Mouse (Mus musculus) heart, postnatal 36 days (tissue): ENCODE measurements at regions not wholly inside any gene's neighbourhood (a gene's known extent, or its start where the extent isn't known, plus 50 kb on each side); places are given as distances from the start of the nearest gene placed in this dataset.

Experiments used
- DNase-seq, 2 experiments: peaks; one replicate each; pipeline ENCODE4 v3.0.0; 2021 to 2022
- intact Hi-C: fragments of 180-260 bp; cut with DNase I; formaldehyde crosslinking; loops from one replicate; pipeline ENCODE4 v1.15.1; 2025

DNA sequence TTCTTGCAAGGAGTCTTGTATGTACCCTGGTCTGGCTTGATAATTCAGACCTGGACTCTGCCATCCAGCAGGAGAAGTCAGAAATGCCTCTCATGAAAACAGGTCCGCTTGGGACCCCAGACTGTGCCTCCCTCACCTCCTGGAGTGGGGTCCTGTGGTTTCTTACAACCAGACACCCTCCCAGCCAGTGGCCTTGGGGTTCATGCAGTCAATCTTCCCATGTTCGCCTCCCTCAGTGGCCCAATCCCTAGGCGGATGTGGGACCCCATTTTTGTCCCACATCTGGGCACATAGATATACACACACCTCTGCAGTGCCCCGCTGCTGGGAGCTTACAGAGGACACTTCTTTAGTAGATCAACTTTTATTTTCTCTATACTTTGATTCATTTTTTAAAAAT lies 217.7 kb downstream of the Lrfn2 start:
- no peak for DNase-seq
- intact Hi-C loops: no loop called here

GRCm38 (mm10) chr17:49150971-49151422 lies 218.8 kb downstream of the Lrfn2 start:
- peak; percentile 13 to 39 for DNase-seq
- intact Hi-C loops: no loop called here

- intact Hi-C loops: no loop called here
- DNase-seq: peak; percentile 15 to 21
These were observed 221.8 kb downstream of the Lrfn2 start for GRCm38 (mm10) chr17:49153994-49154393.

- intact Hi-C loops: no loop called here
- no peak for DNase-seq
These were observed 222.9 kb downstream of the Lrfn2 start for GRCm38 (mm10) chr17:49155001-49155515.

GRCm38 (mm10) chr17:49157586-49157985 lies 225.4 kb downstream of the Lrfn2 start:
- intact Hi-C loops: no loop called here
- DNase-seq: no peak

- DNase-seq: peak; percentile 19 to 37
- intact Hi-C loops: no loop called here
These were observed 239.3 kb downstream of the Lrfn2 start for GRCm38 (mm10) chr17:49171252-49172047.

- intact Hi-C loops: no loop called here
- no peak for DNase-seq
These were observed 240.0 kb downstream of the Lrfn2 start for GRCm38 (mm10) chr17:49172052-49172799.

GRCm38 (mm10) chr17:49172800-49173150 lies 240.6 kb downstream of the Lrfn2 start:
- DNase-seq: no peak
- intact Hi-C loops: no loop called here

DNA sequence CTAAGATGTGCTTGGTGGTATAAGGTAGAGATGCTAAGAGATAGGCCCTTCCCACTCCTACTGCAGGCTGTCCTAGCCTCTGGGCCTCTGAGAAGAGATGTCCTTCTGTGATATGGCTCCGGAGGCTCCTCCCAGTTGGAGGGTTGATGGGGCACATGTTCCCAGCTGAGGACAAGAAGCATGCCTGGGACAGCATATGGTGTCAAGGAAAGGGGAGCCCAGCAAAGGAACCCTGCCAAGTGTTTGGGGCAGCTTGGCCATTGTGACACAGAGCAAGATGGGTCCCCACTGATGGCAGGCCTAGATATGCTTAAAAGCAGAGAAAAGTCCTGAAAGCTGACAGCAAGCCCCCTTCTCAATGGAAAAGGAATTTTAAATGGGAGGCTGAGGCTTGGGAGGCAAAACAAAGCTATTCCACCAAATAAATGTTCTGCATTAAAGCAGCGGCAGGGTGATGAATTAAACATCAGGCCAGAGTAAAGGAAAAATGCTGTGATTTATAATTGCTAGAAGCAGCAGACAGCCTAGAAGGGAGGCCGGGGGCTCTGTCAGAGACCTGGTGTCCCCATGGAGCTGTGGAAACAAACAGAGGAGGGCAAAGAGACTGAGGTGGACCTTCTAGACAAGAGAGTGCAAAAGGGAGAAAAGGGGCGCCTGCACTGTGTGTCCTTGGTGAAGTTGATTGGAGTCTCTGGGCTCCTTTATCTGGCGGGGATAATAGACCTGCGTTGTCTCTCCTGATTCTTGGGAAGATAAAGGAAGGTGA lies 246.0 kb downstream of the Lrfn2 start:
- intact Hi-C loops: no loop called here

DNA sequence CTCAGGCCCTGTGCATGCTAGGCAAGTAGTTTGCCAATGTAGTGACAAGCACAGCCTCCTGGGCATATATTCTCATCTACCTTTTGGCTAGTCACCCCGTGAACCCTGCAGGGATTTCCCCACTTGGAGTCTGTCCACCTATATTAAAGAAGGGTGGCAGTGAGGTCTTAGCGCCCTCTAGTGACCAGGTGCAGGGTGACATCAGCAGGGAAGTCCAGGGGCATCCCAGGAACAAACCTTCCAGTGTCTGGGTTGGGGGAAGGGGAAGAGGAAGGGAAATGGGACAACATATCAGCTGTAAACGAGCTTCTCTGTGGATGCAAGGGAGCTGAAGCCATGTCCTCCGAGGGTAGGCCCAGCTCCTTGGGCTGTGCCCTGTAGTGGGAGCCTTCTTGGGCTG lies 245.7 kb upstream of the Mocs1 start:
- intact Hi-C loops: loop anchor here (1.0 to 10.0 kb wide), 2 partner anchors 251 to 718 kb away; no protein-coding TSS in a partner anchor
- DNase-seq: peak; percentile 31 to 46

More for the DNA sequence above, 246.0 kb downstream of the Lrfn2 start:
- DNase-seq: no peak

GRCm38 (mm10) chr17:49183917-49184316 lies 244.2 kb upstream of the Mocs1 start:
- intact Hi-C loops: loop anchor here (10.0 kb wide), 1 partner anchor 719 kb away; no protein-coding TSS in a partner anchor
- DNase-seq: no peak

- intact Hi-C loops: loop anchor here (10.0 kb wide), 1 partner anchor 720 kb away; no protein-coding TSS in a partner anchor
- no peak for DNase-seq
These were observed 243.0 kb upstream of the Mocs1 start for GRCm38 (mm10) chr17:49185052-49185612.

GRCm38 (mm10) chr17:49189765-49190164 lies 238.4 kb upstream of the Mocs1 start:
- intact Hi-C loops: loop anchor here (10.0 kb wide), 1 partner anchor 725 kb away; no protein-coding TSS in a partner anchor
- peak in 1 of 2 experiments; percentile 11 for DNase-seq

GRCm38 (mm10) chr17:49190337-49190736 lies 237.8 kb upstream of the Mocs1 start:
- intact Hi-C loops: no loop called here
- DNase-seq: no peak

GRCm38 (mm10) chr17:49196046-49196684 lies 232.0 kb upstream of the Mocs1 start:
- DNase-seq: no peak
- intact Hi-C loops: no loop called here

DNA sequence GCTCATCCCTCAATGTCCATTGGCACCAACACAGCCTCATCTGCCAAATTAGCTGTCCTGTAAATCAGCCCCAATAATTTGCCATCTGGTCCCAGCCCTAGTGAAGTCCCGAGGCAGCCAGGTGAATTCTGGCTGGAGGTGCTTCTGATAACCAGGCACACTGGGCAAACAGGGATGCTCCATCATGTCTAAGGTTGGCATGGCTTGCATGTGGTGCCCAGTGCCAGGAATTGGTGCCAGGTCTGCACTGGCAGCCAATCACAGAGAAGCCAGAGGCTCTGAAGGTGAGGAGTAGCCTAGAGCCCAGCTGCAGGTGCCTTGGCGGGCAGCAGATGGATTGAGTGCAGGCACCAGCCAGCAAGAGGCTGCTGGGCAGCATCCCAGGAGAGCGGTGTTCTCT lies 226.7 kb upstream of the Mocs1 start:
- intact Hi-C loops: loop anchor here (10.0 kb wide), 1 partner anchor 203 kb away; no protein-coding TSS in a partner anchor

GRCm38 (mm10) chr17:49205095-49205494 lies 223.1 kb upstream of the Mocs1 start:
- no peak for DNase-seq
- intact Hi-C loops: loop anchor here (10.0 kb wide), 1 partner anchor 200 kb away; no protein-coding TSS in a partner anchor

More for the DNA sequence above, 226.7 kb upstream of the Mocs1 start:
- DNase-seq: no peak

DNA sequence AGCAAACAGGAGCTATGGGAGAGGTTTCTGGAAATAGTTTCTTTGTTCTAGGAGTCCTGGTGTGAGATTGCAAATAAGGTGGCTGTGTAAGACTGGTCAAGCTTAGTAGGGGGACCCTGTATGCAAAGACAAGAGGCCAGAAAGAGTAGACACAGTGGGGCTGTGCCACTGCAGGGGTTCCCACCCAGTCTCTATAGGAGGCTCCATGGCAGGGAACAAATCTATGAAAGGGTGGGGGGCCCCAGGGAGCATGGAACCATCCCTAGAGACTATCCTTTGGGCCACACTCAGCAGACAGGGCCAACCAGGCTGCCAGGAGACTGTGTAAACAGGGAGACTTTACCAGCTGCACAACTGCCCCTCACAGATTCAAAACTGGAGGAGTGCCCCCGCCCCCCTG lies 222.6 kb upstream of the Mocs1 start:
- DNase-seq: no peak
- intact Hi-C loops: loop anchor here (10.0 kb wide), 1 partner anchor 199 kb away; no protein-coding TSS in a partner anchor

DNA sequence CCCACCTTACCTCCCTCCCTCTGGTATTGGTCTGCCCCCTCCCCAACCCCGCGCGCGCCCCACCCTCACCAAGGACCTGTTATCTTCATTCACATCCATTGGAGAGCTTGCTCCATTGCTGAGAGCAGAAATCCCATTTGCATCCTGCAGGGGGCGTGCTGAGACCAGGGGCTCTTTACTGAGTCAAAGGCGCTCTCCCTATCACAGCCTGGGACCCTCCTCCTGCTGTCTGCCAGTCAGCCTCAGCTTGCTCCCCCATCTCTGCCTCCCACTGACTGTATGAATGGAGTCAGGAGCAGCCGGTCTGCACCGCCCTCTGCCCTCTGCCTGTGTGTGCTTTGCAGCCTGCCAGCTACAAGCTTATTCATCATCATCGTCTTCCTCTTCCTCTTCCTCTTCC lies 221.5 kb upstream of the Mocs1 start:
- no peak for DNase-seq
- intact Hi-C loops: loop anchor here (10.0 kb wide), 1 partner anchor 198 kb away; no protein-coding TSS in a partner anchor
